Mouse (Mus musculus) hindbrain, embryonic 15.5 days (tissue): ENCODE measurements around the gene Ywhah. TPM values are rescaled to one million over a fixed set of nuclear protein-coding genes. Genes with fewer than 3 reads are reported as not detected.

ENCODE experiments used
- ATAC-seq: fragments of 200-750 bp; cut with Nextera tagmentation; 2 replicates; pipeline ENCODE4 v1.8.0; 2017; ENCODE audit warnings: low read depth, moderate number of reproducible peaks, moderate TSS enrichment; ENCODE audit not compliant: low FRiP score
- H3K27ac ChIP-seq: fragments of 300-500 bp; sonication (generic); replicated peaks from 2 replicates; pipeline ENCODE4 v1.5.1; 2015; ENCODE audit warnings: mild to moderate bottlenecking, inconsistent platforms
- H3K27me3 ChIP-seq: fragments of 300-500 bp; sonication (generic); 2 replicates; pipeline ENCODE4 v1.6.1; 2015; ENCODE audit warnings: control low read depth, inconsistent platforms
- H3K36me3 ChIP-seq: fragments of 300-500 bp; sonication (generic); 2 replicates; pipeline ENCODE4 v1.6.1; 2015; ENCODE audit warnings: control low read depth, inconsistent platforms
- H3K4me1 ChIP-seq: fragments of 300-500 bp; sonication (generic); replicated peaks from 2 replicates; pipeline ENCODE4 v1.6.1; 2015; ENCODE audit warnings: control low read depth, inconsistent platforms
- H3K4me2 ChIP-seq: fragments of 300-500 bp; sonication (generic); 2 replicates; pipeline ENCODE4 v1.6.1; 2015; ENCODE audit warnings: moderate library complexity, mild to moderate bottlenecking, inconsistent platforms
- H3K4me3 ChIP-seq: fragments of 300-500 bp; sonication (generic); 2 replicates; pipeline ENCODE4 v1.5.1; 2015; ENCODE audit warnings: mild to moderate bottlenecking, inconsistent platforms
- H3K9ac ChIP-seq: fragments of 300-500 bp; sonication (generic); 2 replicates; pipeline ENCODE4 v1.6.1; 2015; ENCODE audit warnings: inconsistent platforms
- H3K9me3 ChIP-seq: fragments of 300-500 bp; sonication (generic); 2 replicates; pipeline ENCODE4 v1.6.1; 2016; ENCODE audit warnings: control low read depth, inconsistent platforms
- WGBS: fragments of 180-500 bp; shearing (Covaris S2); methylation state at CpG from one replicate; pipeline ENCODE4 v1.1.7; 2015; 5-methylcytosine and 5-hydroxymethylcytosine counted together
- polyA plus RNA-seq: library from polyadenylated mRNA; unstranded; fragments of >200 nt; fragmentation: Nextera tagmentation; extraction: Ambion mirVana; gene quantifications from 2 replicates; pipeline ENCODE4 v1.2.1, GENCODE M21; 2015

The Ywhah gene
- 840 and 859 TPM in 2 replicates for polyA plus RNA-seq

DNA sequence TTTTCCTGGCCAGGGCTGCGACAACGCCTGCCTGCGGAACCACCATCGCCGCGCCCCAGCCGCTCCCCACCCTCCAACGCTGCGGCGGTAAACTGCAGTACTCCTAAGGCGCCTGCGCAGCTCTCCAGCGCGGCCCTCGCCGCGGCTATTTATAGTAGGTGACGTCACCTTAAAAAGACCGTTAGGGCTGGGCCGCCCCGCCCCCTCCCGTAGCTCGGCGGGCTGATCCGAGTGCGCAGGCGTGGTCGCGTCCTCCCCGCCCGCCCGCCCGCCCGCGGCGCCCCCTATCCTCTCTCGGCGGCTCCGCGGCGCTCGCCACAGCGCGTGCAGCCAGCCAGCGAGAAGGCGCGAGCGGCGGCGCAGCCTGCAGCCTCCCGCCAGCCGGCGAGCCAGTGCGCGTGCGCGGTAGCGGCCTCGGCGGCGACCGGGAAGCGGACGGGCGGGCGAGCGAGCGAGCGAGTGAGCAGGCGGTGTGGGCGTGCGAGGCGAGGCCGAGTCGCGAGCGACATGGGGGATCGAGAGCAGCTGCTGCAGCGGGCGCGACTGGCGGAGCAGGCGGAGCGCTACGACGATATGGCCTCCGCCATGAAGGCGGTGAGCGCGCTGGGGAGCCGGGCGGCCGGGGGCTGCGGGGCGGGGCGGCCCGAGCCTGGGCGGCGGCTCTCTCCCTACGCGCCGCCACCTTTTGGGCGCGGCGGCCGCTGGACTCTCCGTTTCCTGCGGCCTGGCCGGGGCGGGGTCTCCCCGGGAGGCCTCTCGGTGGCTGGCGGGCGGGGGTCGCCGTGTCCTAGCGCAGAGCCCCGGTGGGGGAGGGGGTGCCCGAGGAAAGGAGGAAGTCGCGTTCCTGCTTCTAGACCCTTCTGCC lies at the start of gene Ywhah:
Ywhah (plus strand) TSS at position 256 of the 865 bp plus-strand sequence.
- H3K4me2 ChIP-seq, result peak within 1 kb of the TSS; percentile 80
- WGBS, result under 1% methylated on average over 99 of the region's 121 CpGs
- H3K9me3 ChIP-seq, result no peaks in the 10 kb centered on the region
- no peaks in the 10 kb centered on the region for H3K36me3 ChIP-seq
- H3K4me3 ChIP-seq, result peak within 1 kb of the TSS; percentile 87
- H3K27ac ChIP-seq, result peak within 1 kb of the TSS; percentile 100
- peak; percentile 97 for ATAC-seq
- no peaks in the 10 kb centered on the region for H3K27me3 ChIP-seq
- H3K9ac ChIP-seq, result peak within 1 kb of the TSS; percentile 97
- H3K4me1 ChIP-seq, result peaks cover 44% of the 10 kb centered on the region

DNA sequence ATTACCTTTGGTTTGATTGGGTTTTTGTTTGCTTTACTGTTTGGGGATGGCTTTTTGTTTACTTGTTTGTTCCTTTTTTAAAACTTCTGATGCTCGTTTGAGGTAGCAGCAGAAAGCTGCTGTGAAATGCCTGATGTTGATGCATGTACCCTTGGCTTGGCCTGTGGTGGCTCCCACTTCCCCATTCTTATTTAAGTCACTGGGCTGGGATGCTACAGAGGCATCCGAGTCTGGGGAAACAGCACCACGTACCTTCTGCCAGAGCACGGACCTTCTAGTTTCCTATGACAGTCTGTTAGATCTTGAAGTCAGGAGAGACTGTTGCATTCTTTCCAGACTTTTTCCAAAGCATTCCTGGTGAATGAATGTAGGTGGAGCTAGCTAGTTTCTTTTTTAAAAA lies 42.1 kb upstream of the Ywhah start:
- Histone ChIP-seq H3K4me1 (no peaks in the 10 kb centered on the region), H3K9ac (no peak overlapping the region), H3K27ac (no peak overlapping the region), H3K36me3 (peaks cover 18% of the 10 kb centered on the region; the same call in 1 of the 2 replicates), H3K4me2 (no peak overlapping the region), H3K4me3 (no peak overlapping the region), H3K9me3 (no peaks in the 10 kb centered on the region), H3K27me3 (no peaks in the 10 kb centered on the region)
- WGBS, result 87% methylated on average over 4 of the region's 4 CpGs
- no peak for ATAC-seq

DNA sequence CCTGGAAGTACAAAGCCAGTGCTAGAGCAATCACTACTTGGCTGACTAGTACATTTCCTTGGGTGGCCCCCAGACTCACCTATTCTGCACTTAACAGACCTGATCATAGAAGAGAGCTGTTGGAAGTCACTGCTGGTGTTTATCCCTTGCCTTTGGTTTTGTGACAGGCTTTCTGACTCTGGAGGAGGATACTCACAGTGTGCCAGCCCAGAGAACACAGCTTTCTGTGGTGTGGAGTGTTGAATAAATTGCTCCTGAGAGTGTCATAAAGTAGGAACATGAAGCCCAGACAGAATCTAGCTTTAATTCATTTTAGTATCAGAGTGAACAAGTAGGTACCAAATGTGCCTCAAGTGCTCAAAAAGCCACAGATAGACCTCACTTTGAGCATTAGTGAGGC lies 41.4 kb upstream of the Ywhah start:
- ATAC-seq, result no peak
- Histone ChIP-seq H3K9me3 (no peaks in the 10 kb centered on the region), H3K4me1 (no peaks in the 10 kb centered on the region), H3K27me3 (no peaks in the 10 kb centered on the region), H3K9ac (no peak overlapping the region), H3K4me2 (no peak overlapping the region), H3K27ac (no peak overlapping the region), H3K4me3 (no peak overlapping the region), H3K36me3 (peaks cover 22% of the 10 kb centered on the region; the same call in 1 of the 2 replicates)

DNA sequence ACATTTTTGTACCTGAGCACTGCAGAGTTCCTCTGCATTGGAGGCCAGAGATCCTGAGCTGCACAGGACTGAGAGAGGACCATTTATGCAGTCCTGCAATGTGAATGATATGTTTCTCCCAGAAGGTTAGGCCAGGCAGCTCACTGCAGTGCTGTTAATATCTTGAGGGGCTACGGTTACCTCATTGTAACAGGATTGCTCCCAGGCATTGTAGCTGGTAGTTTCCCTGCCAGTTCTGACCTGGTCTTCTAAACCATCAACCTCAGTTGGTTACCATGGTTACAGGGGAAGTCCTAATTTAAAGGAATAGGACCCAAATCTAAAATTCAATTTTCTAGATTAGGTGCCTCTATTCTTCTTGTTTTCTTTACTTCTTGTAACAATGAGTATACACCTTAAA lies 33.2 kb upstream of the Ywhah start:
- 57% methylated on average over 1 of the region's 1 CpGs for WGBS
- H3K4me3 ChIP-seq, result no peak overlapping the region
- no peaks in the 10 kb centered on the region for H3K4me1 ChIP-seq
- no peak; the same call in 1 of the 2 replicates for ATAC-seq
- H3K27ac ChIP-seq, result no peak overlapping the region
- H3K9ac ChIP-seq, result no peak overlapping the region
- H3K36me3 ChIP-seq, result peaks cover 34% of the 10 kb centered on the region
- H3K27me3 ChIP-seq, result no peaks in the 10 kb centered on the region
- H3K9me3 ChIP-seq, result no peaks in the 10 kb centered on the region
- H3K4me2 ChIP-seq, result no peak overlapping the region

DNA sequence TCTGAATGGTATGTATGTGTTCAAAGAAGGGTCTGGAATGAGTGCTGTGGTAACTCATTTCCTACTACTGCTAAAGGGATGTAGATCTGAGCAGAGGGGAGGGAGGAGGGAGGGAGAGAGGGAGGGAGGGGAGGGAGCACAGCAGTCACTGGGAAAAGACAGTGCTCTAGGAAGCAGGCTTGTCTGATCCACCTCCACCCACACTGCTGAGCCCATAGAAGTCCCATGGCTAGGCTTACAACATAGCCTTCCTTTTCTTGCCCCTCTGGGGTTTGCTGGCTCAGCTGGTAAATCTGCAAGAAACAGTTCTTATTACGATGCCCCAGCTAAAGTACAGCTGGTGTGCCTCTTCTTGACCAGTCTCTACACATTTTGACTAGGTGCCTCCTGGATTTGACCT lies 30.7 kb upstream of the Ywhah start:
- no peak for ATAC-seq
- no peaks in the 10 kb centered on the region for H3K4me1 ChIP-seq
- H3K27ac ChIP-seq, result no peak overlapping the region
- H3K4me2 ChIP-seq, result no peak overlapping the region
- no peak overlapping the region for H3K4me3 ChIP-seq
- H3K27me3 ChIP-seq, result no peaks in the 10 kb centered on the region
- no peaks in the 10 kb centered on the region for H3K9me3 ChIP-seq
- WGBS, result 44% methylated on average over 1 of the region's 1 CpGs
- H3K9ac ChIP-seq, result no peak overlapping the region
- H3K36me3 ChIP-seq, result peaks cover 19% of the 10 kb centered on the region

DNA sequence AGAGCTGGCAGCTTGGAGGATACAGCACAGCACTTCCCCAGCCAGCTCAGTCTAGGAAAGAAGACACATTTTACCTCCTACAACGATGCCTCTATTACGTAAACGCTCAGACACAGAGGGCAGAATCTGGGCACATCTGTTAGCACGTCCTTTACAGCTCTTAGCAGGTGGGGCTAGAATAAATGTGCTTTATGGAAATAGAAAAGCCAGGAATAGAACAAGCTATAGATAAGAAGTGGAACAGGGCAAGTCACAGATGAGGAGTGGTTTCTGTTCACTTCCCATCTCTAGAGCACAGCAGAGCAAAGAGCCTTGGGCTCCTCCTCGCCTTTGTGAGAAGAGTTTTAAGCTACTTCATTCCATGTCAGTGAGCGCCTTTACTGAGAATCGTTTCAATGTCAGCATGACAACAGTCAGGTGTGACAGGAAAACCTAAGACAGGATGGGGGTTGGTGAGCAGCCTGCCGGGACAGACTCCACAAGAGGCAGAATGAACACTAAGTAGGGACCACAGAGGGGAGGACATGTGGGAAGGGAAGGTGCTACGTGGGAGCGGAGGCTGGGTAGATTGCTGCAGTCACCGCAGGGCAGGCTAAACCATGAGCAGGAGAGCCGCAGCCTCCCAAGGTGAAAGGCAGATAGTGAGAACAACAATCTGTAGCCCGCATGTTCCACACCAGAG lies 28.5 kb upstream of the Ywhah start:
- Histone ChIP-seq H3K27ac (no peak overlapping the region), H3K27me3 (no peaks in the 10 kb centered on the region), H3K4me3 (no peak overlapping the region), H3K9me3 (no peaks in the 10 kb centered on the region), H3K9ac (no peak overlapping the region), H3K36me3 (no peaks in the 10 kb centered on the region), H3K4me2 (no peak overlapping the region), H3K4me1 (0 out of 2 replicates have a peak, but pooled peaks cover 4% of the 10 kb centered on the region)
- no peak for ATAC-seq
- 81% methylated on average over 13 of the region's 13 CpGs for WGBS

DNA sequence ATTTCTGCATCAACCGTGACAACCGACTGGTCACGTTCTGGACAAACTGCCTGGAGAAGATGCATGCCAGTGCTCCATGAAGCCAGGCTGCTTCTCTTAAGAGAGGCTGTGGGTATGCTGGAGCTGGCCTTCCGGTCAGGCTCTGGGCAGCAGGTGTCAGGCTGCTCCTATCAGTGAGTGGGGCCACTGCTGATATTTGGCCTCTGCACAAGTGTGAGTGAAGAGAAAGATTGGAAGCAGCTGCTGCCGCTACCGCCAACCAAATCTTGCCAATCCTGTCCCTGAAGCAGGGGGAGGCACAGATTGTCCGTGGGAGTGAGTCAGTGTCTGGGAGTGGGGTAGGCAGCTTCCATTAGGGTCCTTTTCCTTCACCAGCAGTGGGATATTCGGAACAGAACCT lies 27.5 kb upstream of the Ywhah start:
- Histone ChIP-seq H3K27ac (no peak overlapping the region), H3K9ac (no peak overlapping the region), H3K4me1 (peaks cover 4% of the 10 kb centered on the region; the same call in 1 of the 2 replicates), H3K36me3 (no peaks in the 10 kb centered on the region), H3K9me3 (no peaks in the 10 kb centered on the region), H3K27me3 (no peaks in the 10 kb centered on the region), H3K4me3 (no peak overlapping the region), H3K4me2 (no peak overlapping the region)
- ATAC-seq, result peak; percentile 23; the same call in 1 of the 2 replicates
- WGBS, result 84% methylated on average over 8 of the region's 8 CpGs

DNA sequence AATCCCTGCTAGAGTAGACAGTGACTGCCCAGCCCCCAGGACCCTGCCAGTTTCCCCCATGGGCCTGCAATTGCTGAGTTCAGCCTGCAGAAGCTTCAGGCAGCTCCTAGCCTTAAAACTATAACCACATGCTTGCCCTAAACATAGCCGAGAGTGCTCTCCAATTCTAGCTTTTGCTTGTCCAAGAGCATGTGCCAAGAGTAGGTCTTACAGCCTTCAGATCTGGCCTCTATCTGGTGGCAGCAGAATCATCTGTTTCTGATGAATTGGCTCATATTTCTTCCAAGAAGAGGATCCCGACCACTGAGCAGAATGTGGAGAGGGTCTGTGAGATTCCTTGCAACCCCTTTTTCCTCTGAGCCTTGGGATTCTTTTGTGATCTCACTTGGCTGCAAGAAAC lies 24.1 kb upstream of the Ywhah start:
- WGBS, result 66% methylated on average over 2 of the region's 2 CpGs
- Histone ChIP-seq H3K9me3 (no peaks in the 10 kb centered on the region), H3K4me2 (no peak overlapping the region), H3K27ac (no peak overlapping the region), H3K27me3 (no peaks in the 10 kb centered on the region), H3K9ac (no peak overlapping the region), H3K4me3 (no peak overlapping the region), H3K36me3 (no peaks in the 10 kb centered on the region), H3K4me1 (peaks cover 13% of the 10 kb centered on the region)
- no peak for ATAC-seq

DNA sequence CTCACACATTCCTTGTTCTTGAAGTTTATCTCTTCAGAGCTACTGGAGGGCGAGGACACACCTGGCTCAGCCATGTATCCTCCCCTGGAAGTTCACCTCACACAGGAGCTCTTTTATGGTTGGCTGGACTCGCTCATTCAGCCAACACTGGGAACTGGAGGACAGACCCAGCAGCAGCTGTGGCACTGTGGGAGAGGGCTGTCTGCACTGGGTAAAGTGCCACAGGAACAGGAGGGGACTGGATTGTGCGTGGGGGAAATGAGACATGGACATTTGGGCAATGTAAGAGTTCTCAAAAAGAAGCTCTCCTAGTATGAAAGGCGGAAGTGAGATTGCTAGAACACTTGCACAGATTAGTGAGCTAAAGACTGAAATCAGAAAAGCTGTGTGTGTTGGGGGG lies 22.9 kb upstream of the Ywhah start:
- H3K9me3 ChIP-seq, result no peaks in the 10 kb centered on the region
- H3K4me3 ChIP-seq, result no peak overlapping the region
- H3K4me1 ChIP-seq, result peaks cover 13% of the 10 kb centered on the region
- no peak for ATAC-seq
- no peaks in the 10 kb centered on the region for H3K27me3 ChIP-seq
- no peaks in the 10 kb centered on the region for H3K36me3 ChIP-seq
- H3K9ac ChIP-seq, result no peak overlapping the region
- no peak overlapping the region for H3K27ac ChIP-seq
- WGBS, result 80% methylated on average over 4 of the region's 4 CpGs
- H3K4me2 ChIP-seq, result no peak overlapping the region

DNA sequence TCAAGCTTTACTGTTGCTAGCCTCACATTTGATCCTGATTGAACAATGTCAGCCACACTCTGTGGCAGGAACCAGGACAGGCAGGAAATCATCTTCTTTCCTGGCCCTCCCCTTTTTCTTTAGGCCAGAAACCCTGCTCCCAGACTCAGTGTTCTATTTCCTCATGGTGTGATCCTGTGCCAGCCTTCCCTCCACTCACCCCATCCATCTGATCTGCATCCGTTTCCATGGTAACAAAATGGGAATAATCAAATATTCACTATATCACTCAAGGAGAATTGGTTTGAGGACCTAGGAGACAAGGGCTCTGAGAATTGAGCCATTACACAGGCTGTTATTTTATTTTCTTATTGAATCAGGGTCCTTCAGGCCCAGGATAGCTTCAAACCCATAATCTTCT lies 22.1 kb upstream of the Ywhah start:
- ATAC-seq, result peak; percentile 82
- no peak overlapping the region for H3K4me2 ChIP-seq
- H3K4me3 ChIP-seq, result no peak overlapping the region
- H3K36me3 ChIP-seq, result no peaks in the 10 kb centered on the region
- H3K4me1 ChIP-seq, result peaks cover 13% of the 10 kb centered on the region
- 79% methylated on average over 1 of the region's 1 CpGs for WGBS
- no peak overlapping the region for H3K9ac ChIP-seq
- peak overlapping the region; percentile 48 for H3K27ac ChIP-seq
- H3K27me3 ChIP-seq, result no peaks in the 10 kb centered on the region
- no peaks in the 10 kb centered on the region for H3K9me3 ChIP-seq

DNA sequence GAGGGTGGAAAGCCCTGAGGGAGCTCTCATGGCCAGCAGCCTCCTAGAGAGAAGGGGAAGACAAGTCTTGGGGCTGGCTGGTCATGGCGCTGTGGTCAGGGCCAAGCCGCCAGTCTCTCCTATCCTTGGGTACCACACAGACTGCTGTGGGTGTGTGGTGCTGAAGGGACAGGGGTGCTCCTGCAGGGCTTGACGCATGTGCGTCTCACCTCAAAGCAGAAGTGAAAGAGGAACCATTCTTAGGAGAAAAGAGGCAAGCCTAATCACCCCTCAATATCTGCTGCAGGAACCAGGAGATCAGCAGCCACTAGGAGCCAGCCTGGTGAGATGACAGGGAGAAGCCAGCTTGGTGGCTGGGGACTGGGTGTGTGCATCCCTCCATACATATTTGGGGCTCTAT lies 20.9 kb upstream of the Ywhah start:
- H3K4me3 ChIP-seq, result no peak overlapping the region
- H3K4me2 ChIP-seq, result no peak overlapping the region
- H3K9me3 ChIP-seq, result no peaks in the 10 kb centered on the region
- ATAC-seq, result no peak
- H3K9ac ChIP-seq, result no peak overlapping the region
- 74% methylated on average over 4 of the region's 4 CpGs for WGBS
- 0 out of 2 replicates have a peak overlapping the region, but pooled peaks have one; percentile 48 for H3K27ac ChIP-seq
- H3K4me1 ChIP-seq, result peaks cover 13% of the 10 kb centered on the region
- no peaks in the 10 kb centered on the region for H3K27me3 ChIP-seq
- no peaks in the 10 kb centered on the region for H3K36me3 ChIP-seq

DNA sequence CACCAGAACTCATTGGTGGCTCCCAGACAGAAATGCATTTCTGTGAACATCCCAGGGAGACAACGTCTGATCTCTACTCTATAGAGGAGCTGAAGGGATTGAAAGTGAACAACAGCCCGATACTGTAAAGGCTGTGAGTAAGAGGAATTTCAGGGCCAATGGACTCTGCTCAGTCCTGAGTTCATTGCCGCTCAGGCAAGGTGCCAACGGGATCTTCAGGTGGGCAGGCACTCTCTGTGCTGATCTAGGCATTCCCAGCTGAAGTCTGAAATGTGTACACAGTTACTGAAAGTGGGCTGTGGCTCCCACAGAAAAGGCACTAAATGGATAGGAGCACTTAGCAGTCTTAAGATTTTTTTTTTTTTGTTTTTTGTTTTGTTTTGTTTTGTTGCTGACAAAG lies 19.8 kb upstream of the Ywhah start:
- Histone ChIP-seq H3K27ac (no peak overlapping the region), H3K4me2 (no peak overlapping the region), H3K36me3 (no peaks in the 10 kb centered on the region), H3K4me3 (no peak overlapping the region), H3K27me3 (no peaks in the 10 kb centered on the region), H3K9ac (no peak overlapping the region), H3K9me3 (no peaks in the 10 kb centered on the region), H3K4me1 (peaks cover 13% of the 10 kb centered on the region)
- 89% methylated on average over 4 of the region's 4 CpGs for WGBS
- ATAC-seq, result no peak
